Mouse (Mus musculus): Measurements from ENCODE around the gene Mgat5. TPM values are rescaled to one million over a fixed set of nuclear protein-coding genes. Genes with fewer than 3 reads are reported as not detected.

The Mgat5 gene
- polyA plus RNA-seq (2017; shearing (Covaris generic)): 10 to 100 TPM; 17.8 to 22.2 TPM

GRCm38 (mm10) chr1:127204817-127205485 is at the start of gene Mgat5:
Gene Mgat5, plus strand, starts transcription at chr1:127205015.

